Mouse (Mus musculus) heart, embryonic 13.5 days (tissue): ENCODE results near the gene Tent4a. TPM values are rescaled to one million over a fixed set of nuclear protein-coding genes. Genes with fewer than 3 reads are reported as not detected.
A peak's percentile ranks its signal among the peaks of the same experiment; 100 is the strongest.

Experiments
- ATAC-seq: fragments of 200-750 bp; cut with Nextera tagmentation; 2 replicates; pipeline ENCODE4 v1.8.0; 2017; ENCODE audit warnings: moderate TSS enrichment; ENCODE audit not compliant: insufficient number of reproducible peaks, low FRiP score, low TSS enrichment; ENCODE audit errors: extremely low read depth
- H3K27ac ChIP-seq: fragments of 300-500 bp; sonication (generic); replicated peaks from 2 replicates; pipeline ENCODE4 v1.5.1; 2015; ENCODE audit warnings: moderate library complexity, mild to moderate bottlenecking, inconsistent platforms
- H3K27me3 ChIP-seq: fragments of 300-500 bp; sonication (generic); replicated peaks from 2 replicates; pipeline ENCODE4 v1.6.1; 2015; ENCODE audit warnings: mild to moderate bottlenecking, inconsistent platforms
- H3K36me3 ChIP-seq: fragments of 300-500 bp; sonication (generic); 2 replicates; pipeline ENCODE4 v1.6.1; 2015; ENCODE audit warnings: mild to moderate bottlenecking, inconsistent platforms
- H3K4me1 ChIP-seq: fragments of 300-500 bp; sonication (generic); 2 replicates; pipeline ENCODE4 v1.6.1; 2015; ENCODE audit warnings: inconsistent platforms
- H3K4me2 ChIP-seq: fragments of 300-500 bp; sonication (generic); 2 replicates; pipeline ENCODE4 v1.6.1; 2015; ENCODE audit warnings: inconsistent platforms, mild to moderate bottlenecking, moderate library complexity
- H3K4me3 ChIP-seq: fragments of 300-500 bp; sonication (generic); 2 replicates; pipeline ENCODE4 v1.5.1; 2015; ENCODE audit warnings: moderate library complexity, mild to moderate bottlenecking, inconsistent platforms
- H3K9ac ChIP-seq: fragments of 300-500 bp; sonication (generic); 2 replicates; pipeline ENCODE4 v1.6.1; 2015; ENCODE audit warnings: inconsistent platforms, mild to moderate bottlenecking, moderate library complexity
- H3K9me3 ChIP-seq: fragments of 300-500 bp; sonication (generic); 2 replicates; pipeline ENCODE4 v1.6.1; 2016; ENCODE audit warnings: inconsistent platforms
- WGBS: fragments of 180-500 bp; shearing (Covaris S2); methylation state at CpG from one replicate; pipeline ENCODE4 v1.1.7; 2015; ENCODE audit warnings: mixed read lengths; 5-methylcytosine and 5-hydroxymethylcytosine counted together
- polyA plus RNA-seq: library from polyadenylated mRNA; unstranded; fragments of >200 nt; fragmentation: Nextera tagmentation; extraction: Ambion mirVana; gene quantifications from 2 replicates; pipeline ENCODE4 v1.2.1, GENCODE M21; 2015

Gene Tent4a
- polyA plus RNA-seq, 1 experiment from 2014 or later = 2.7 TPM

DNA sequence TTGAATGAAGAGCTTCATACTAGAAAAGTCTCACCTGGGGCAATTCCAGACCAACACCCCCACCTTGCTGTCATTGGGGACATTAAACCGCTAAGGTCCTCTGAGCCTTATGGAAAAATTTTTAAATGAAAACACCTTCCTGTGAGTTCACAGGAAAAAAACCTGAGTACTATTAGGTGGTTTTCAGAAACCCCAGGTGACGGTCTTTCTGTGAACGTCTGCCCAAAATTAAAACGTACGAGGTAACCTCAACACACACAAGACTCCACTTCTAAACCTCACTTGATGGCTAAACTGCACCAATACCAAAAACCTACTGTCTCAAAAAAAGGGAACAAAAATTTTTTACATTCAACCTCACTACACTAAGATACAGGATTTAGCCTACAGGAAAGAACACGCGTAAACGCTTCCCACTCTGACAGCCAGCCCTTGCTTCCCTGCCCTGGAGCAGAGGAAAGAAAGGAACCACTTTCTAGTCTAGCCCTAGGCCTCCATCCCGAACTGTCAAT is 1.5 kb downstream of the Tent4a start:
- H3K36me3 ChIP-seq = peaks cover 16% of the 10 kb centered on the region
- H3K4me2 ChIP-seq = peak overlapping the region; percentile 97
- no peak for ATAC-seq
- peak overlapping the region; percentile 89 for H3K4me3 ChIP-seq
- H3K9me3 ChIP-seq = no peaks in the 10 kb centered on the region
- H3K27me3 ChIP-seq = no peaks in the 10 kb centered on the region
- peak overlapping the region; percentile 93 for H3K9ac ChIP-seq
- WGBS = 3% methylated on average over 9 of the region's 9 CpGs
- peak overlapping the region; percentile 97 for H3K27ac ChIP-seq
- peaks cover 68% of the 10 kb centered on the region for H3K4me1 ChIP-seq

DNA sequence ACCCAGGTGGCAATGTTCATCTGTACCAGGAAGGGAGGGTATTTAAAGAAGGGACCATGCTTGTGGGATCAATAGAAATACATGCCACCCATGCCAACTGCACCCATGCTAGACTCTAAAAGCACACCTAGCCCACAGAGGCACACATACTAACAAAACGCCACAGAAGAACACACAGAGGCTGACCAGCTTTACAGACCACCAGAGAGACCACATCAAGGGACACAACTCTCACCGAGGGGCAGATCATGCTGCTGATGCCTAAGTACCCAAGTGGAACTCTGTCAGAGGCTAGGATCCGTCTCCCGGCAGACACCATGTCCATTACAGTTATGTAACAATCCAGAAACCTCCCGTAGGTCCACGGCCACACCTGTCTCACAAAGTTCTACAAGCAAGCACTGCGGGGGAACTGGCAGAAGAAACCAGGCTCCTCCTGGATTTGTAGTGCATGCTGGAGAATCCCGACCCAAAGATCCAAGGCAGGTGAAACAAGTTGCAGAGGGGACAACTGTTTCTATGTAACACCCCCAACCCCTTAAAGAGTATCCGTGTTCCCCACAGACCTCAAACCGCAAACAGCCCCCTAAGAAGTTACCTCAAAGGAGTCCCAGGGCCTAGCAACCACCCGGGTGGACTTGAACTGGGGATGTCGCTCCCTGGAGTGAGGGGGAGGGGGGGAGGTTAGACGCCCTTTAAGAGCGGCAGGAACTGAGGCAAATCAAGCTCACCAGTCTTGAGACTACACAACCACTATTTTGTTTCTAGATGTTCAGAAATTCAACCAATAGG is 2.1 kb downstream of the Tent4a start:
- peaks cover 70% of the 10 kb centered on the region for H3K4me1 ChIP-seq

DNA sequence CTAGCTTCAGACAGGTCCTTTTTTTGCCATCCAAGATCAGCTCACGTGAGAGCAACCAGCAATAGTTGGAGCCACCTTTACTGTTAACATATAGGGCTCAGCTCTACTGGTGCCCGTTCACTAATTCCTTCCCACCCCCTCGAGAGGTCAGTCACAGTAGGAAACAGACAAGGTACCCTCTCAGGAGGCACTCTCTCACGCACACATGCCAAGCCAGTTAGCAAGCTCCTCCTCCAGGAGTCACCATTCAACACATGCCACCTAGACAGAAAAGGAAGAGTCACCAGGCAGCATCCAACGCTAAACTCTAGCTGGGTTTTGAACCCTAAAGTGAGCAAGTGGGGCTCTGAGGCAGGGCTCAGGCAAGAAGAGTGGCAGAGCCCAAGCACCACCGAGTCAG is 3.0 kb downstream of the Tent4a start:
- H3K27me3 ChIP-seq = no peaks in the 10 kb centered on the region
- peak overlapping the region; percentile 93 for H3K9ac ChIP-seq
- H3K9me3 ChIP-seq = no peaks in the 10 kb centered on the region
- H3K4me3 ChIP-seq = peak overlapping the region; percentile 89
- no peak for ATAC-seq
- H3K36me3 ChIP-seq = peaks cover 16% of the 10 kb centered on the region
- H3K4me1 ChIP-seq = peaks cover 76% of the 10 kb centered on the region
- H3K27ac ChIP-seq = no peak overlapping the region
- WGBS = 45% methylated on average over 6 of the region's 6 CpGs
- peak overlapping the region; percentile 97 for H3K4me2 ChIP-seq

More for the DNA sequence above, 2.1 kb downstream of the Tent4a start:
- 21% methylated on average over 14 of the region's 14 CpGs for WGBS
- no peaks in the 10 kb centered on the region for H3K9me3 ChIP-seq
- H3K36me3 ChIP-seq = peaks cover 16% of the 10 kb centered on the region
- H3K4me2 ChIP-seq = peak overlapping the region; percentile 97
- ATAC-seq = no peak
- peak overlapping the region; percentile 89 for H3K4me3 ChIP-seq
- H3K27ac ChIP-seq = no peak overlapping the region
- H3K27me3 ChIP-seq = no peaks in the 10 kb centered on the region
- H3K9ac ChIP-seq = peak overlapping the region; percentile 93

- H3K9ac ChIP-seq = peak overlapping the region; percentile 93
These were observed 3.5 kb downstream of the Tent4a start for GRCm38 (mm10) chr13:69530951-69531350.

DNA sequence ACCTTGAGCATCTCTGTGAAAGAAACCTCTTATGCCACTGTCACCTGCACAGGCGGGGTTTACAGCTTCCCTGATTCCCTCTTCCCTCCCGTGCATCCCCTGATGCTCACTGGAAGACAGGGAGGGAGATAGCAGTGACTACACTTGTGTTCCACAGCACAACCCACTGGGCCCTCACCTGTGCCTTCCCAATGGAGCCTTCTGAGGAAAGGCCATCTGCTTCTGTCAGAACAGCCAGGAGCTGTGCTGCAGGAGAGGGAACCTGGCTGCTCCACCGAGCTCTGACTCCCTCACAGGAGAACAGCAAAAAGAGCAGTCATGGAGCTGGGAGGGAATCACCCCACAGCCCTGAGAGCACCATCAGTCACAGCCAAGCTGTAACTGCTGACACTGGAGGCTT is 4.3 kb downstream of the Tent4a start:
- H3K4me1 ChIP-seq = peaks cover 76% of the 10 kb centered on the region
- H3K36me3 ChIP-seq = peaks cover 16% of the 10 kb centered on the region
- no peaks in the 10 kb centered on the region for H3K9me3 ChIP-seq
- no peak overlapping the region for H3K4me3 ChIP-seq
- H3K4me2 ChIP-seq = peak overlapping the region; percentile 97; the same call in 1 of the 2 replicates
- no peak for ATAC-seq
- H3K27me3 ChIP-seq = no peaks in the 10 kb centered on the region
- H3K27ac ChIP-seq = no peak overlapping the region
- H3K9ac ChIP-seq = 0 out of 2 replicates have a peak overlapping the region, but pooled peaks have one; percentile 93
- WGBS = 76% methylated on average over 3 of the region's 3 CpGs

More at GRCm38 (mm10) chr13:69530951-69531350, 3.5 kb downstream of the Tent4a start:
- Histone ChIP-seq H3K27ac (no peak overlapping the region), H3K36me3 (peaks cover 16% of the 10 kb centered on the region), H3K4me3 (peak overlapping the region; percentile 89), H3K27me3 (no peaks in the 10 kb centered on the region), H3K9me3 (no peaks in the 10 kb centered on the region), H3K4me2 (peak overlapping the region; percentile 97), H3K4me1 (peaks cover 76% of the 10 kb centered on the region)
- no peak for ATAC-seq
- WGBS = 83% methylated on average over 6 of the region's 6 CpGs

GRCm38 (mm10) chr13:69528531-69528930 is 5.9 kb downstream of the Tent4a start:
- WGBS = 56% methylated on average over 7 of the region's 7 CpGs
- Histone ChIP-seq H3K27me3 (no peaks in the 10 kb centered on the region), H3K9ac (no peak overlapping the region), H3K27ac (no peak overlapping the region), H3K9me3 (no peaks in the 10 kb centered on the region), H3K4me2 (no peak overlapping the region), H3K4me3 (no peak overlapping the region), H3K36me3 (peaks cover 16% of the 10 kb centered on the region), H3K4me1 (peaks cover 93% of the 10 kb centered on the region)
- ATAC-seq = no peak

GRCm38 (mm10) chr13:69525867-69526266 is 8.6 kb downstream of the Tent4a start:
- H3K27me3 ChIP-seq = no peaks in the 10 kb centered on the region
- no peak for ATAC-seq
- H3K36me3 ChIP-seq = peaks cover 16% of the 10 kb centered on the region
- peaks cover 96% of the 10 kb centered on the region for H3K4me1 ChIP-seq
- no peaks in the 10 kb centered on the region for H3K9me3 ChIP-seq
- no peak overlapping the region for H3K4me3 ChIP-seq
- WGBS = 74% methylated on average over 4 of the region's 4 CpGs
- no peak overlapping the region for H3K27ac ChIP-seq
- H3K9ac ChIP-seq = no peak overlapping the region
- 0 out of 2 replicates have a peak overlapping the region, but pooled peaks have one; percentile 1 for H3K4me2 ChIP-seq

DNA sequence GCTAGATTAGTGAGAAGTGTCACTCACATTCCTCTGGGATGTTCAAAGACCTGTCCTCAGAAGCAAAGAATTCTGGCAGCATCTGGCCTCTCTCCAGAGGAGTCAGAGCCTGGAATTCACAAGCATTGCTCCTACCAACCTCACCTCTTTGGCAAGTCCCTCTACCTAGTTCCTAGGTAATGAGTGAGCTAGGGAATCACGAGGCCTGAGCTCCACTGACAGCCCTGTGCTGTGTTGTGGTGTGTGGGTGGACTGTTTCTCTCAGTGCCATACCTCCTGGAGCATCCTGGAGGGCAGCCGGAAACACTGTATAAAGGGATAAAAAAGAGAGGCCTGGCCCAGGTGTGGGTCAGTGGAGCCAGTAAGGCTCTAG is 10.3 kb downstream of the Tent4a start:
- H3K27me3 ChIP-seq = no peaks in the 10 kb centered on the region
- H3K27ac ChIP-seq = no peak overlapping the region
- 0 out of 2 replicates have a peak, but pooled peaks cover 2% of the 10 kb centered on the region for H3K36me3 ChIP-seq
- H3K9ac ChIP-seq = peak overlapping the region; percentile 20; the same call in 1 of the 2 replicates
- no peaks in the 10 kb centered on the region for H3K9me3 ChIP-seq
- H3K4me1 ChIP-seq = peaks cover 84% of the 10 kb centered on the region
- H3K4me3 ChIP-seq = no peak overlapping the region
- H3K4me2 ChIP-seq = no peak overlapping the region
- WGBS = 55% methylated on average over 2 of the region's 2 CpGs
- no peak for ATAC-seq

GRCm38 (mm10) chr13:69523444-69524157 is 10.8 kb downstream of the Tent4a start:
- no peak for ATAC-seq
- Histone ChIP-seq H3K27ac (no peak overlapping the region), H3K4me2 (no peak overlapping the region), H3K9ac (peak overlapping the region; percentile 44; the same call in 1 of the 2 replicates), H3K9me3 (no peaks in the 10 kb centered on the region), H3K36me3 (no peaks in the 10 kb centered on the region), H3K4me1 (peaks cover 80% of the 10 kb centered on the region), H3K4me3 (no peak overlapping the region), H3K27me3 (no peaks in the 10 kb centered on the region)
- whole genome bisulfite sequencing = 62% methylated on average over 14 of the region's 14 CpGs

GRCm38 (mm10) chr13:69522161-69522791 is 12.1 kb downstream of the Tent4a start:
- Histone ChIP-seq H3K9ac (no peak overlapping the region), H3K4me1 (peaks cover 80% of the 10 kb centered on the region), H3K27me3 (no peaks in the 10 kb centered on the region), H3K9me3 (no peaks in the 10 kb centered on the region), H3K27ac (no peak overlapping the region), H3K36me3 (no peaks in the 10 kb centered on the region), H3K4me2 (no peak overlapping the region), H3K4me3 (no peak overlapping the region)
- 90% methylated on average over 1 of the region's 1 CpGs for WGBS
- no peak for ATAC-seq

GRCm38 (mm10) chr13:69519137-69519536 is 15.3 kb downstream of the Tent4a start:
- ATAC-seq = no peak
- H3K4me3 ChIP-seq = no peak overlapping the region
- H3K27me3 ChIP-seq = no peaks in the 10 kb centered on the region
- no peaks in the 10 kb centered on the region for H3K9me3 ChIP-seq
- peaks cover 54% of the 10 kb centered on the region for H3K4me1 ChIP-seq
- H3K36me3 ChIP-seq = peaks cover 11% of the 10 kb centered on the region
- H3K9ac ChIP-seq = no peak overlapping the region
- 80% methylated on average over 6 of the region's 6 CpGs for WGBS
- H3K27ac ChIP-seq = no peak overlapping the region
- H3K4me2 ChIP-seq = no peak overlapping the region
